Mouse (Mus musculus): ENCODE measurements around the gene Nln. TPM values are rescaled to one million over a fixed set of nuclear protein-coding genes. Genes with fewer than 3 reads are reported as not detected.
A peak's percentile ranks its signal among the peaks of the same experiment; 100 is the strongest.

The Nln gene
- total and polyA plus RNA-seq, 2 experiments: 9.8 to 33.9 TPM

GRCm38 (mm10) chr13:104074731-104075130 lies 34.7 kb downstream of the Nln start:
- peak; percentile 22 for DNase-seq (ENCODE audit: extremely low read depth, low read depth, low spot score)
- TF ChIP-seq POLR2A (IDR thresholded peaks at IDR 0.05; ENCODE audit: extremely low read depth, insufficient read depth, low read length): no peak
- TF ChIP-seq CTCF (IDR thresholded peaks at IDR 0.05; ENCODE audit: low read depth, low read length): no peak
- Histone ChIP-seq H3K36me3 (ENCODE audit: control insufficient read depth, insufficient read depth, low read length) (peaks cover 8% of the 10 kb centered on the region), H3K4me3 (ENCODE audit: insufficient read depth, low read depth, low read length) (no peak overlapping the region), H3K27ac (replicated peaks; ENCODE audit: insufficient read depth, low read depth, low read length) (no peak overlapping the region), H3K79me2 (ENCODE audit: control insufficient read depth, insufficient read depth, low read length) (no peaks in the 10 kb centered on the region), H3K4me1 (ENCODE audit: control insufficient read depth, insufficient read depth, low read length) (no peaks in the 10 kb centered on the region; the same call in 1 of the 2 replicates), H3K27me3 (ENCODE audit: control insufficient read depth, insufficient read depth, low read length) (no peaks in the 10 kb centered on the region), H3K9ac (ENCODE audit: low read depth, low read length) (no peak overlapping the region)
- WGBS: 66% methylated on average over 10 of the region's 10 CpGs

DNA sequence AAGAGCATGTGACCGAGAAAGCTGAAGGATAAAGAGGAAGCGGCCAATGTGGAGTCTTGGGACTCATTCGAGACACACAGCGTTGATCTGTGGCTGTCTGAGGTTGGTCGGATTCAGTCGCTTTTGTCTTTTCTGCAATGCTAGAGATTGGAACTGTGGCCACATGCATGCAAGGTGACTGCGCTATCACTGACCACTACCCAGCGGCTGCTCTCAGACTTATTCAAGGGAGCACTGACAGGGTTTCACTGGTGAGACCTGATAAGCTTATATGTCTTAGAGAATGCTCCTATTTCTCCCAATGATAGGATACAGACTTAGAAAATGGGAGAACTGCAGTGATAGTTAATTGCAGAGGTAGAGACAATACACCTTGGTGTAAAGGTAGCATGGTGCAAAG lies 35.2 kb downstream of the Nln start:
- no peaks in the 10 kb centered on the region for H3K79me2 ChIP-seq (ENCODE audit: control insufficient read depth, insufficient read depth, low read length)
- no peak overlapping the region for H3K9ac ChIP-seq (ENCODE audit: low read depth, low read length)
- TF ChIP-seq CTCF (IDR thresholded peaks at IDR 0.05; ENCODE audit: low read depth, low read length) (no peak), POLR2A (IDR thresholded peaks at IDR 0.05; ENCODE audit: extremely low read depth, insufficient read depth, low read length) (no peak)
- H3K27ac ChIP-seq (replicated peaks; ENCODE audit: insufficient read depth, low read depth, low read length): no peak overlapping the region
- H3K27me3 ChIP-seq (ENCODE audit: control insufficient read depth, insufficient read depth, low read length): no peaks in the 10 kb centered on the region
- H3K4me3 ChIP-seq (ENCODE audit: insufficient read depth, low read depth, low read length): no peak overlapping the region
- peaks cover 8% of the 10 kb centered on the region for H3K36me3 ChIP-seq (ENCODE audit: control insufficient read depth, insufficient read depth, low read length)
- H3K4me1 ChIP-seq (ENCODE audit: control insufficient read depth, insufficient read depth, low read length): no peaks in the 10 kb centered on the region; the same call in 1 of the 2 replicates
- no peak for DNase-seq (ENCODE audit: extremely low read depth, low read depth, low spot score)
- WGBS: 96% methylated on average over 8 of the region's 8 CpGs

DNA sequence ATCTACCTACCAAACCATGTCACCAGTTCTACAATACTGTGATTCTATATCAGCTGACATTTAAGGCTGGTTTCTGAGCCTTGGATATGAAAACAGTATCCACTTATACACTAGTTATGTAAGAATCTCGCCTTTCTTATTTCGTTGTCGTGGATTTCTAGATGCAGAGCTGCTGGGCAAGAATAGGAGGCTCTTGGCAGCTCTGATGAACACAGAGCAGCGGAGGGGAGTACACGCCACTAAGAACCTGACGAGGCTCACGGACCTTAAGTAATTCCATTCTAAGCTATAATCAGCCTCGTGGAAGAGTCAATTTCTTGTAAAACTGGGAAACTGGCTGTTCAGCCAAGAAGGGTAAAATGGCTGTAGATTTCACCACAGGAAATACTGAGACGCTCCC lies 37.1 kb downstream of the Nln start:
- no peak overlapping the region for H3K9ac ChIP-seq (ENCODE audit: low read depth, low read length)
- no peaks in the 10 kb centered on the region for H3K27me3 ChIP-seq (ENCODE audit: control insufficient read depth, insufficient read depth, low read length)
- WGBS: 94% methylated on average over 9 of the region's 9 CpGs
- no peak for DNase-seq (ENCODE audit: extremely low read depth, low read depth, low spot score)
- H3K27ac ChIP-seq (replicated peaks; ENCODE audit: insufficient read depth, low read depth, low read length): no peak overlapping the region
- no peaks in the 10 kb centered on the region; the same call in 1 of the 2 replicates for H3K4me1 ChIP-seq (ENCODE audit: control insufficient read depth, insufficient read depth, low read length)
- TF ChIP-seq CTCF (IDR thresholded peaks at IDR 0.05; ENCODE audit: low read depth, low read length) (no peak), POLR2A (IDR thresholded peaks at IDR 0.05; ENCODE audit: extremely low read depth, insufficient read depth, low read length) (no peak)
- H3K79me2 ChIP-seq (ENCODE audit: control insufficient read depth, insufficient read depth, low read length): no peaks in the 10 kb centered on the region
- no peak overlapping the region for H3K4me3 ChIP-seq (ENCODE audit: insufficient read depth, low read depth, low read length)
- H3K36me3 ChIP-seq (ENCODE audit: control insufficient read depth, insufficient read depth, low read length): peaks cover 10% of the 10 kb centered on the region

GRCm38 (mm10) chr13:104070703-104071102 lies 38.7 kb downstream of the Nln start:
- H3K9ac ChIP-seq (ENCODE audit: low read depth, low read length): no peak overlapping the region
- no peak overlapping the region for H3K27ac ChIP-seq (replicated peaks; ENCODE audit: insufficient read depth, low read depth, low read length)
- no peak overlapping the region for H3K4me3 ChIP-seq (ENCODE audit: insufficient read depth, low read depth, low read length)
- TF ChIP-seq CTCF (IDR thresholded peaks at IDR 0.05; ENCODE audit: low read depth, low read length) (no peak), POLR2A (IDR thresholded peaks at IDR 0.05; ENCODE audit: extremely low read depth, insufficient read depth, low read length) (no peak)
- 62% methylated on average over 3 of the region's 3 CpGs for WGBS
- H3K36me3 ChIP-seq (ENCODE audit: control insufficient read depth, insufficient read depth, low read length): peaks cover 11% of the 10 kb centered on the region
- no peaks in the 10 kb centered on the region for H3K27me3 ChIP-seq (ENCODE audit: control insufficient read depth, insufficient read depth, low read length)
- no peaks in the 10 kb centered on the region for H3K79me2 ChIP-seq (ENCODE audit: control insufficient read depth, insufficient read depth, low read length)
- DNase-seq (ENCODE audit: extremely low read depth, low read depth, low spot score): no peak
- H3K4me1 ChIP-seq (ENCODE audit: control insufficient read depth, insufficient read depth, low read length): no peaks in the 10 kb centered on the region; the same call in 1 of the 2 replicates

GRCm38 (mm10) chr13:104069216-104069615 lies 40.2 kb downstream of the Nln start:
- WGBS: 85% methylated on average over 11 of the region's 11 CpGs
- Histone ChIP-seq H3K27me3 (ENCODE audit: control insufficient read depth, insufficient read depth, low read length) (no peaks in the 10 kb centered on the region), H3K4me3 (ENCODE audit: insufficient read depth, low read depth, low read length) (no peak overlapping the region), H3K4me1 (ENCODE audit: control insufficient read depth, insufficient read depth, low read length) (no peaks in the 10 kb centered on the region; the same call in 1 of the 2 replicates), H3K36me3 (ENCODE audit: control insufficient read depth, insufficient read depth, low read length) (peaks cover 11% of the 10 kb centered on the region), H3K79me2 (ENCODE audit: control insufficient read depth, insufficient read depth, low read length) (no peaks in the 10 kb centered on the region), H3K9ac (ENCODE audit: low read depth, low read length) (no peak overlapping the region), H3K27ac (replicated peaks; ENCODE audit: insufficient read depth, low read depth, low read length) (no peak overlapping the region)
- TF ChIP-seq POLR2A (IDR thresholded peaks at IDR 0.05; ENCODE audit: extremely low read depth, insufficient read depth, low read length): no peak
- DNase-seq (ENCODE audit: extremely low read depth, low read depth, low spot score): no peak

DNA sequence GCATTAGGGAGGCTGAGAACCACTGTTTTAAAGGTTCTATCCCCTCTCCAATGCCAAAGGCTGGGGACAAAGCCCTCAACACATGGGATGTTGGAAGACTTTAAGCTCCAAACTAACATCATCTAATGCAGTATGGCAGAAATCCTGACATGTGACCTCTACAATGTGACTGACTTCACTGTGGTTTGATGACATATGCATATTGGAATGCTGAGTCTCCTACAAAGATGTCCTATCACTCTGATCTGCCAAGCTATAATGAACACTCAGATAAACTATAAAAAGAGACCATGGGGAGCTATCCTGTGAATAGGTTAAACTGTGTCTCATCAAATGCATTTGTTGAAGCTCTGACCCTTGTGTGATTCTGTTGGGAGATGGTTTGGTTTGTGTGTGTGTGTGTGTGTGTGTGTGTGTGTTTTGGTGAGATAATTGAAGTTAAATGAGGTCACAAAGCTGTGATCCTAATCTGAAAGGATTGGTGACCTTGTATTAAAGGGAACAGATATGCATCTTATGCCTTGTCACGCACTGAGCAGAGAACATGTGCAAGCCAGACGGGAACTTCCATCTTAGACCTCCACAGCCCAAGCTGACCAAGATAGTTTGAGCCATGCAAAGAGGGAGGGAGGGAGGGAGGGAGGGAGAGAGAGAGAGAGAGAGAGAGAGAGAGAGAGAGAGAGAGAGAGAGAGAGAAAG lies 43.6 kb downstream of the Nln start:
- no peak for DNase-seq (ENCODE audit: extremely low read depth, low read depth, low spot score)
- no peak overlapping the region for H3K27ac ChIP-seq (replicated peaks; ENCODE audit: insufficient read depth, low read depth, low read length)
- no peak overlapping the region for H3K9ac ChIP-seq (ENCODE audit: low read depth, low read length)
- H3K36me3 ChIP-seq (ENCODE audit: control insufficient read depth, insufficient read depth, low read length): peaks cover 3% of the 10 kb centered on the region; the same call in 1 of the 2 replicates
- H3K4me1 ChIP-seq (ENCODE audit: control insufficient read depth, insufficient read depth, low read length): no peaks in the 10 kb centered on the region
- TF ChIP-seq CTCF (IDR thresholded peaks at IDR 0.05; ENCODE audit: low read depth, low read length): no peak
- TF ChIP-seq POLR2A (IDR thresholded peaks at IDR 0.05; ENCODE audit: extremely low read depth, insufficient read depth, low read length): no peak
- H3K79me2 ChIP-seq (ENCODE audit: control insufficient read depth, insufficient read depth, low read length): no peaks in the 10 kb centered on the region
- H3K4me3 ChIP-seq (ENCODE audit: insufficient read depth, low read depth, low read length): no peak overlapping the region
- WGBS: 100% methylated on average over 2 of the region's 2 CpGs
- no peaks in the 10 kb centered on the region for H3K27me3 ChIP-seq (ENCODE audit: control insufficient read depth, insufficient read depth, low read length)

Data from liver, adult 2 months (tissue).